Mouse (Mus musculus) 416B (cell line): Measurements from ENCODE around the gene Stx5a.

ENCODE experiments used
- DNase-seq: peaks from one replicate; pipeline ENCODE4 v3.0.0; 2011; ENCODE audit warnings: low read depth

Stx5a gene

DNA sequence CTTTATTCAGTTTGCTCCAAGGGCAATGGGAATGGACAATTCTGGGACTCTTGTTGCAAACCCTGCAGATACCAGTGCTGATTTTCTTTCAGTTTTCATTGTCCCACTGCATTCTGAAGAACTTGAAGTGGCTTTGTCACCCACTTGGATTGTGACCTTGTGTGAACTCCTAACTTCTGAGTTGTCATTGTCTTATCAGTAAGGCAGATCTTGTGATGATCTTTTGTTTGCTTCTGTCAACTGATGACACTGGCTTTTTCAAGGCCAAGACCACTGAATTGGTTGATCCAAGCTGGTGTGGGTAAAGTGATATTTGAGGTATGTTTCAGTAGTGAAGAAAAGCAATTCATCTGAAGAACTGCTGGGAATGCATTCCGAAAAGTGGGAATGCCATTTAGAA is 4.2 kb downstream of the Stx5a start:
- no peak for DNase-seq

DNA sequence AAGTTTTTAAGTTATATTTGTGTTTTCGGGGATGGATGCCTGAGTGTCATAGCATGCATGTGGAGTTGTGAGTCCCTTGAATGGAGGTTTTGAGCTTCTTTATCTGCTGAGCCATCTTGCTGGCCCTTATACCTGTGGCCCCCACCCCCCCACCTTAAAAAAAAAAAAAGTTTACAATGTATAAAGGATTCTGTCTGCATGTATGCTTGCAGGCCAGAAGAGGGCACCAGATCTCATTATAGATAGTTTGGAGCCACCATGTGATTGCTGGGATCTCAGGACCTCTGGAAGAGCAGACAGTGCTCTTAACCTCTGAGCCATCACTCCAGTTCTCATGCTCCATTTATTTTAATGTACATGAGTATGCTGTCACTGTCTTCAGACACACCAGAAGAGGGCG is 6.2 kb downstream of the Stx5a start:
- peak; percentile 54 for DNase-seq

DNA sequence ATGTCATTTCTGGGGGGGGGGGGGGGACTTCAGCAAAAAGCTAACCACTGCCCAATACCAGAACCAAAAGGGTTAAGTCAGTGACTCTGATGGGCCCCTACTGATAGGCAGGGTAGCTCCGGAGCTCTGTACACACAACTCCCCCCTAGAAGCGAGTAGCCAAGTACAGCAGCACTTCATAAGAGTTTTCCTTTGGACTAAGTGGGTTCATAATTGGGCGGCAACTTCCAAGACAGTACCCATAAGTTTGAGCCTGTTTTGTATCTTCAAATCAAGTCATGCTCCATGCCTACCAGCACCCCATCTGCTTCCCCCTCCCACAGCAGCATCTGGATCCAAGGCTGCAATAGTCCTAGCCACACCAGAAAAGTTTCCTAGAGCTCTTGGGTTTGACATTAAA is 14.4 kb downstream of the Stx5a start:
- DNase-seq = no peak

DNA sequence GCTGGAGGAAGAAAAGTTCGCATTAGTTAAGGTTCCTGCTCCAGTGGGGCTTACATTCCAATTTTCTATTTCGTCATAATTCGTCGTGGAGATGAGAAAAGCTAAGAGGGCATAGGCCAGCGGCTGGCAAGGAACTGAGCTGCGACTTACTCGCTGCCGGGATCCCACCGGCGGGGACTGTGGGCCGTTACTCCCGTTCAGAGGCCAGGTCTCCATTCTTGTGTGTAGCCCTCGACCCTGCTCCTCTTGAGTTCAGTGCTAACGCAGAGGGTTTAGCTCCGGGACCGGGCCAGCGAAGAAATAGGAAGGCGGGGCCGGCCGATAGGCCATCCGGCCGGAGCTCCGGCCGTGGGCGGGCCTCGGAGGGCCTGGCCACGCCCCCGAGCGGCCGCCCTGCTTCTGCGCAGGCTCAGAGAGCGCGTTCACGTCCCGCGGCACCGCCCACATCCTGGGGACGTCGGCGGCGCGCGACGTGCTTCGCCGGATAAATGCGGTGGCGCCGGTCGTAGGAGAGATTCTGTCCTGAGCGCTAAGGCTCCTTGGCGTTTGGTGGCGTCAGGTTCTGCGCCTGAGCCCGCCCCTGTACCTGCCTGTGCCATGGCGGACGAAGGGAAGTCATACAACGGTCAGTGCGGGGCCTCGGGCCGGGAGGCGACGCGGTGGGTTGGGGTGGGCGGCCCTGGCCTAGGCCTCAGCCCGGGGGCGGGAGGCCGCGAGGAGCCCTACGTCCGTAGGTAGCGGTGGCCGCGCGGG is 15.6 kb downstream of the Stx5a start, which contains the start of gene Nxf1:
Gene Nxf1, plus strand, starts transcription at position 439 of the 753 bp plus-strand sequence.
- peak; percentile 94 for DNase-seq

DNA sequence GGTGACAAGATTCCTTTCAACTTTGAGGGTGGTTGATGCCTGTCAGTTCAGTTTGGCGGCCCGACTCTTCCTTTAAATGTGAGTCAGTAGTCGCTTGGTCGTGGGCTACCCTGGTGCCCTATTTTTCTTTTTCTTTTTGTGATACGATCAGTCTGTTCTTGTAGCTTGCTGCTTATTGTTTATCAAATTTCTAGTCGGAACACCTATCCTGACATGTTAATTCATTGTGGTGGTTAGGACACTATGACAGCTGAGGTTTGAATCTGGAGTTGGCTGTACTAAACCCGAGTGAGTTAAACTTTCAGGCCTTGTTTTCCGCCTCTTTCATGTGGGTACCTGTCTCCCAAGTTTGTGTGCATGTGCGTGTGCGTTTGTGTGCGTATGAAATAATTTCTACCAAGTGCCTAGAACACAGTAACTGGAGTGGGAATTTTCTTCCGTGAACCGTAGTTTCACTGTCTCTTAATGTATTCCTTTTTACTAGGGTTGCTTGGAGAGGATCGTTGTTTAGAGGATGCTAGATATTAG is 16.3 kb downstream of the Stx5a start:
- peak; percentile 48 for DNase-seq

DNA sequence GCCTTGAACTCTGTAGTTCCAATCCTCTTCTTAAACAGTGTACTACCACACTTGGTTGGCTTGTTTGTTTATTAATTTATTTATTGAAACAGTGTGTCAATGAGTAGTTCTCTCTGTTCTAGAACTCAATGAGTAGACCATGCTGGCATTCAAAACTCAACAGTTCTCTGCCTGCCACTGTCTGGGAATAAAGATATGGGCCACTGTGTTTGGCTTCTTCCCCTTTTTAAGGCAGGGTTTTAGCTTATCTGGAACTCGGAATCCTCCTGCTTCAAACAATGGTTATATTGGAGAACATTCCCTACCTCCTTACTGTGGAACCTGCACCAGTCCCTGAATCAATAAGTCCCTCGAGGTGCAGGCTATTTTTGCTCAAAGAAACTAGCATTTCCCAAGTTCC is 17.7 kb downstream of the Stx5a start:
- DNase-seq = no peak

DNA sequence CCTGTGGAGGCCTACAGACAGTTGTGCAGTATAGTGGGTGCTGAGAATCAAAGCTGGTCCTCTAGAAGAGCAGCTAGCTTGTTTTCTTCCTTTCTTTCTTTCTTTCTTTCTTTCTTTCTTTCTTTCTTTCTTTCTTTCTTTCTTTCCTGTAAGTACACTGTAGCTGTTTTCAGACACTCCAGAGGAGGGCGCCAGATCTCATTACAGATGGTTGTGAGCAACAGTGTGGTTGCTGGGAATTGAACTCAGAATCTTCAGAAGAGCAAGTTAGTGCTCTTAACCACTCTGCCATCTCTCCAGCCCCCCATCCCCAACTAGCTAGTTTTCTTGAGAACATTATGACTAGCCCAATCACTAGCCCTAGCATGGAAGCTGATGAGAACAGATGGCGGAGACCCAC is 19.5 kb downstream of the Stx5a start:
- no peak for DNase-seq

DNA sequence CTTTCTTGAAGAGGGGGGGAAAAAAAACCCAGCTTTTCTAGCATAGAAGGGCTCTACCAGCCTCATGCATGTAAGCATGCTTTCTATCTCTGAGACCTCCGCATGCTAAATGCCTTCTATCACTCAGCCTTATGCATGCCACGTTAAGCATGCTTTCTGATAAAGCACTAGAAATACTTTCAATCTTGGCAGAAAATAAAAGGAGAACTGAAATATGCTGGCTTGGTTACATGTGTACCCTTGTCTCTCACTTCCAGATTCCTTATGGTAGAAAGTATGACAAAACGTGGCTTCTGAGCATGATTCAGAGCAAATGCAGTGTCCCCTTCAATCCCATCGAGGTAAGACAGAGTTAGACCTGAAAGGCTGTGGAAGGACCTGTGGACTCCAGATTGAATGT is 22.1 kb downstream of the Stx5a start:
- no peak for DNase-seq

DNA sequence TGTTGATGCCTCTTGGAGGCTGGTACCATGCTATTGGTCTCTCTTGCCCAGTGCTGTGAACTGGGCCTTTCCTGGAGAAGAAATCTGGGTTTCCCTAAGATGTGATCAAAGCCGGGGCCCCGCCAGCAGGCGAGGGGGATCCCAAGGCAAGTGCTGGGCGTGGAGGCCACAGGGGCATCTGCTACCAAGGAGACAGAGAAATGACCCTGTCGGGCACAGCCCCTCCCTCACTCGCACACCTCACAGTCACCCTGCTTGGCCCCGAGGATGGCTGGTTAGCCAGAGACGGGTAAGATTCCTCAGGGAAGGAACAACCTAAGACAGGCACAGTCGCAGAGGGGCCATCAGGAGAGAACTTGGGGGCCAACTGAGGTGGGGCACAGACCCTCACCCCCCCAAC is 24.3 kb downstream of the Stx5a start:
- DNase-seq = no peak

DNA sequence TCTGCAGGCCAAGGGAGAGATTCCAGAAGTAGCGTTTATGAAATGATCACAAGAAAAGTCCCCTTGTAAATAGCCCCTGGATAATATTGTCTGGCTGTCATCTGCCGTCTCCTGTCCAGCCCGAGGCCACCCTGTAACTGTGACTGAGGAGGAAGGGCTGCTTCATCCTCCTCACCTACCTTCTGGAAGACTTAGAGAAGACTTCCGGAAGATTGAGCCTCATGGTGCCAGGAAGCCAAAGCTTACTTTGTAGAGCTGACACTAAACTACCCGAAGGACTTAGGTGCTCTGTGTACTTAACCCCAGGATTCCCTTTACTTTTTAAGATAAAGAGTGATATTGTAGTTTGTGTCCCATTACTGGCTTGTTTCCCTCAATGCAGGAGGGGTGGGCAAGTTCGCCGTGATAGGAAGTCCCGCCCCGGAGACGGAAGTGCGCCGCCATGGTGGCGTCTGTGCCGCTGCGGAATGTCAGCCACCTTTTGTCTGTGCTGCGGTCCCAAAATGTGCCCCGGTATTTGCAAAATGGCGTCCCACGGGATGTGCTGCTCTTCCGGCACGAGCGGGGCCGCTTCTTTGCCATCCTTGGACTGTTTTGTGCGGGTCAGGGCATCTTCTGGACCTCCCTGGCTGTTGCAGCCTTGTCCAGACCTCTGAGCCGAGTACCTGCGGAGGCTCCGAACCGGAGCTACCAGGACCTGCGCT is 29.5 kb downstream of the Stx5a start, which contains the start of gene Tmem223:
Gene Tmem223, plus strand, starts transcription at position 430 of the 704 bp plus-strand sequence.
- peak; percentile 83 for DNase-seq

DNA sequence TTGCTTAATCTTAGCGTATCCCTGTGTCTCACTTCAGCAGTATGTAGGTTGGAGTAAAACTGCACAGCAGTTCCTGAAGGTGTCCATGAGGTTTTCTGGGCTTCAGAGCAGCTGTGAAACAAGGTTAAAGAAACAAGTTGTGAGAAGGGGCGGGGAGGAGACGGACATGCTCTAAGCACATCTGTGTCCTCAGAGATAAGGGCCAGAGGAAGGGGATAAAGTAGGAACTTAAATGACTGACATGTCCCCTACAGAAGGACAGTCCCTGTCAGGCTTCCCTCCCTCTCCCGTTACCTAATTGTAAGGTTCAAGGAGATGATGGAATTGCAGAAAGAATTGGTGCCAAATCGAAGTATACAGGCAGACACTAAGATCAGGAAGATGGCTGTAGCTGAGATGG is 31.8 kb downstream of the Stx5a start:
- peak; percentile 70 for DNase-seq

DNA sequence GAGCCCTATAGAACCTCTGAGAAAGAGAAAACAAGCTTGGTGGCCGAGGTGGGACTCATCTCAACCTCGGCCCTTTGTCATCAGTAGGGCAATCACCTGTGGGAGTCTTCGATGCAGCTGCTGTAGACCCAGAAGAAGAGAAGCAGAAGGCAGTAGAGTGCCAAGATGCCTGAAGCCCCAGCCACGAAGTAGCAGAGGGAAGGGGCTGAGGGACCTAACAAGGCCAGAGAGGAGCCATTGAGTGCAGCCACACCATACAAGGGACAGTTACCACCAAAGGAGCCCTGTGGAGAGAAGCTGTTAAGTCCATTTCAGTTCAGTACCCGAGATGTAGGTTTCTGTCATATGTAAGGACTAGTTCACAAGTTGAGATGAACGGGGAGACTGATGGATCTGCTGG is 32.2 kb downstream of the Stx5a start:
- DNase-seq = peak; percentile 49

DNA sequence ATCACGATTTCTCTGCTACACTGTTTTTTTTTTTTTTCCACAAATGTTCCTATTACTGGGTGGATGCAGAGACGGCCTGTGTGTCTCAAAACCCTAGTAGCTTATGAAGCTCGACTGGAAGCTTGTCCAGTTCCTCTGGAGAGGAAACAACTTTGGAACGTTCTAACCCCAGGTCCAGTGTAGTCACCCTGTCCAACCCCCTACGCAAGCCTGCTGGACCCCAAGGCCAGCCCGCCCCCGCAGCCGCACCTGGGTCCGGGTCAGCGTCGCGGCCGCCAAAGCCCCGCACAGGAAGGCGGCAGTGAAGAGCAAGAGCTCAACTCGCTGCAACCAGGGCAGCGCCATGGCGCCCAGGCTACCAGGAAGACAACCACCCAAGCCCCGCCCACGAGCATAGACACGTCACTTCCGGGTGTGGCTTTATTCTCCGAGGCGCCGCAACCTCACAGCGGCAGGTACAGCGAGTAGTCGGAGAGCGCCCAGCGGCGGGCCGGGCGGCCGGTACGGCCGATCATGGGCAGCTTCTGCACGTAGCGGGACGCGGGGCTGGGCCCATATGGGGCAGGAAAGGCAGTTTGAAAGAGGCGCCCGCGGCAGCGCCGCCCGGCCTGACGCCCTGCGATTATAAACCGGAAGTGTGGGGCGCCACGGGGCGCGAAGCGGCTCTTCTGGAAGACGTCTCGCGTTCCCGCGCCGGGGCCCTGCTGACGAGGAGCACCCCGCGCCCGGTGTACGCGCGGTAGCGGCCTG is 33.0 kb downstream of the Stx5a start, which contains the start of gene Tmem179b:
Gene Tmem179b, minus strand, starts transcription at position 382 of the 750 bp plus-strand sequence.
- peak; percentile 95 for DNase-seq

DNA sequence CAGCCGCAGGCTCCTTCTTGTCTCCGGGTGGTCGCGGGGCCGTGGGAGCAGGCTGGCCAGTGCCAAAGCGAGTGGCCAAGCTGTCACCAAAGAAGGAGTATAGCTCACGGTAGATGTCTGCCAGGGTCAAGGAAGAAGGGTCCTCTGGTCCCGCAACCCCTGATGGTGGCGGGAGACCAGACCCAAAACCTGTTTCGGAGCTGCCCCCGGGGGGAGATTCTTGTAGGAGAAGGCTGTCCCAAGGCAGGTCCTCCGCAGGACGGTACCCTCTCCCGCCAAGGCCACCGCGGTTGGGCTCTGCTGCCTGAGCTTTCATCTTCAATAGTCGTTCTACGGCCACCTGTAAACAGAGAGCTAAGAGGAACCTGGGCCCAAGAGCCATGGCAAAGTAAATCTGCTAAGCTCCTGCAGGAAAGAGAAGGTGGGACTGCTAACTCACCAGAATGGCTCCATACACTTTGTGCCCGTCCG is 33.8 kb downstream of the Stx5a start:
- DNase-seq = peak; percentile 40

DNA sequence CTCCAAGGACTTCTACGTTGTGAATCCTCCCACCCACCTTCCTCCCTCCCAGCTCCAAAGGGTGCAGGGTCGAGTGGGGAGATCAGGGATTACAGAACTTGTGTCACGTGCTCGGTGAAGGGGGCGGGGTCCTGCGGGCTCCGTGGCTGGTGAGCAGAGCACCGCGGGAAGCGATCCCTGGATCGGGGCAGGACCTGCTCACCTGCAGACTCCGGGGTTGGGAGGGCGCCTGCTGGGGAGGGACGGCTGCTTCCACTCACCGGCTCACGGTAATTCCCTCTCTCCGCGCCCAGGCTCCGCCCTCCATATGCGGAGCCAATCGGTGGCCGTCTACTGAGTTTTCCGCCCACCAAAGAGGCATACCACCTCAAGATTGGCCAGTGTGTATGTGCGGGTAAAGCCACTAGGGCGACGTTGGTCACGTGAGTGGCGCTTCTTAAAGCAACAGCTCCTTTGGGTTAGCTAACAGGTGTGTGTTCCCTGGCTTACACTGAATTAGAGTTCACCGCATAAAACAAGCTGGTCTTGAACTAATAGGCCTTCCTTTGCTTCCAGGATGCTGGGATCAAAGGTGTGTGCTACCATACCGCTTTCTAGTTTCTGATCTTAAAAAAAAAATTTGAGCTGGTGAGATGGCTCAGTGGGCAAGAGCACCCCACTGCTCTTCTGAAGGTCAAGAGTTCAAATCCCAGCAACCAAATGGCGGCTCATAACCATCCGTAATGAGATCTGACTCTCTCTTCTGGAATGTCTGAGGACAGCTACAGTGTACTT is 45.0 kb downstream of the Stx5a start, which contains the start of gene Taf6l:
Gene Taf6l, minus strand, starts transcription at position 410 of the 774 bp plus-strand sequence.
- DNase-seq = peak; percentile 98

DNA sequence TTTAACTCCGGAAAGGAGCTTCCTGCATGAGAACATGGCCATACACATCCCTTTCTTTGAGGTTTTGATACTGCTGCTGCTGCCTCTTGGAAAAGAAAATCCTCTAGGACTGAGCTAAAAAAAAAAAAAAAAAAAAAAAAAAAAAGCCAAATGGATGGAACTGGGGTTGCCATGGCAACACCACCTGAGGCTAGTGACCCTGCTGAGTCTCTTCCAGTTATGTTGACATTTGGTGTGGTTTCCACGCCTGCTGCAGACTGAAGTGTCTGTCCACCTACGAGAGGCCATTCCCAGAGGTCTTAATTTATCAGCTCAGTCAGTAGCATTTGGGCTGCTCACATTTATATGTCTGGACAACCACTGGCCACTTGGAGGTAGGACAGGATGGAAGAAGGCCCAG is 47.3 kb downstream of the Stx5a start:
- no peak for DNase-seq

DNA sequence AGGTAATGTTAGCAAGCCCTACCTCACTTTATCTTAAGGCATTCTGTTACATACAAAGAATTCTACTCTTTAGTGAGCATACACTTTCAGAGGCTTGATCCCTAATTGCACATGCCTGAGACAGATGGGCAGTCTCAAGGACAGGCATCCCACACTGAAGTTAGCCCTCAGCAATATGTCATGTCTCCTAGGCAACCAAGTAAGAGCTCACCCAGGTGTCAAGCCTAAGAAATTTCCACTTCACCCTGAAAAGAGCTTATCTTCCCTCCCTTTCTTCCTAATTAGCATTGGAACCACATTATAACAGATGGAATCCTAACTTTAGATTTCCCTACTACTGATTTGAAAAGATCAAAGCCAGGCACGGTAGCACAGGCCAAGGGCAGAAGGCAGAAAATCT is 48.0 kb downstream of the Stx5a start:
- DNase-seq = no peak

DNA sequence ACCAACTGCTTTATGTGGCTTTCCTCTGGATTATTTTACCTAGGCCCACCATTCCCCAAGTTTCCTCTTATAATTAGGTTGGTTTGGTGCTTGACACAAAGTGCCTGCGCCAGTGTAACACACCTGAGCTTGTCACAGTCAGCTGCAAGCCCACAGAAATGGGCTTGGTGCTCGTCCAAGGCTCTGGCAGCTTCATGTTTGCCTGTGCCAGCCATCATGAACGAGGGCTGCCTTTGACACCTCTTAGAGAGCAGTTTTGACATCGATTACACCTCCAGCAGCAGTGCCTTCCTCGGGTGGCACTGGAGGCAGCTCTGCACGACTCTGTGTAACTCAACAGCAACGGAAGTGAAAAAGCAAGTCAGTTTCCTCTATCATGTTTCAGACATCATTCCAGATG is 49.0 kb downstream of the Stx5a start:
- no peak for DNase-seq

DNA sequence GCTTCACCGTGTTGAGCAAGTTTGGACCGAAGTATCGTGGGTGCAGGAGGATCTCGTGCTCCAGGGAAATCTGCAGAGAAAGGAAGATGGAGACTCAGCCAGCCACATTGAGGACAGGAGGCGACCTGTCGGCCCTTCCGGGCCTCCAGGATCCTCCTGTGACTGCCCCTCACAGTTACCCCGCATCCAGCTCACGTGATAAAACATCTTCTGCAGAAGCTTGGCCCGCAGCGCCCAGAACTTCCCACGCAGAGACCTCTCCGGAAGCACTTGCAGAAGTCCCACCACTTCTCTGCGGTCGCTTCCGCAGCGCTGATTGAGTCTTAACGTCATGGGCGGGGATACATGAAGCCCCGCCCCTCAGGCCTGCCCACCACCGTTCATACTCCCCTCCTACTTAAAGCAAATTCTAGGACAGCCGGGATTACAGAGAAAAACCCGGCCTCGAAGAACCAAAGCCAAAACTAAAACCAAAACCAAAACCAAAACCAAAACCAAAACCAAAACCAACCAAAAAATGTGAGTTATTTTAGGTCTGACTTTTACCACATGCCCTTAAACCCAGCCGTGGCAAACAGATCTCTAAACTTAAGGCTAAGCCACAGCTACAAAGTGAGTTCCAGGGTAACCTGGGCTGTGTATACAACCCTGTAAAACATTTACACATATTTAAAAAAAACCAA is 57.2 kb downstream of the Stx5a start, which contains the start of gene Polr2g:
Gene Polr2g, minus strand, starts transcription at position 314 of the 683 bp plus-strand sequence.
- peak; percentile 97 for DNase-seq

DNA sequence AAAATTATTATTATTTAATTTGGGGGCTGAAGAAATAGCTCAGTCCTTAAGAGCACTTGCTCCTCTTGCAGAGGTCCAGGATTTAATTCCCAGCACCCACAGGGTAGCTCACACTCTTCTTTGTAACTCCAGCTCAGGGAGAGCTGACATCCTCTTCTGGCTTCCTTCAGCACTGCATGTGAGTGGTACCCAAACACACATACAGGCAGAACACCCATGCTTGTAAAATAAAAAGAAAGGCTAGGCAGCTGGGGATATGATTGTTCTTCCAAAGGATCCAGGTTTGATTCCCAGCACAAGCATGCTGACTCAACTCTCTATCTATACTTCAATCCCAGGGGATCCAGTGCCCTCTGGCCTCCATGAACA is 57.7 kb downstream of the Stx5a start:
- no peak for DNase-seq
